In genomic region chr6:56715270-56715666, GRCm38 (mm10) we compare ENCODE assay signal across 8 mouse cellular contexts. TPM values are rescaled to one million over a fixed set of nuclear protein-coding genes. Genes with fewer than 3 reads are reported as not detected.
DNase-seq lines count a peak whose midpoint lies in the region; ATAC-seq and TF ChIP-seq lines count a peak whose summit lies in the region.

No protein-coding gene starts in this region.

- no peaks in the 10 kb centered on the region for H3K27me3 ChIP-seq in heart, embryonic 11.5 days (ENCODE audit: control insufficient read depth, insufficient read depth, low read length)
- peaks cover 5% of the 10 kb centered on the region for H3K27me3 ChIP-seq in G1E (ENCODE audit: insufficient read depth, low read length)
- H3K27me3 ChIP-seq in intestine, postnatal 0 days (replicated peaks; ENCODE audit: control insufficient read depth, insufficient read depth, low read length), result no peaks in the 10 kb centered on the region

- peak overlapping the region; percentile 88 for H3K4me3 ChIP-seq in heart, embryonic 11.5 days (ENCODE audit: low read depth, low read length)
- peak overlapping the region; percentile 88 for H3K4me3 ChIP-seq in G1E (ENCODE audit: low read depth, low read length)
- H3K4me3 ChIP-seq in embryonic fibroblast, embryonic 13.5 days (ENCODE audit: insufficient read depth, low read length), result peak overlapping the region; percentile 91
- peak overlapping the region; percentile 89 for H3K4me3 ChIP-seq in intestine, postnatal 0 days (ENCODE audit: low read depth, low read length)

- DNase-seq in heart, postnatal 10 days, result no peak
- DNase-seq in G1E (ENCODE audit: low spot score), result no peak
- DNase-seq in gastrocnemius, postnatal 14 days, result no peak

- ATAC-seq in heart, embryonic 11.5 days (replicated peaks; ENCODE audit: insufficient number of reproducible peaks, low FRiP score, low TSS enrichment), result 0 out of 2 replicates have a peak, but pooled peaks have one; percentile 22
- no peak for ATAC-seq in G1E (ENCODE audit: extremely low read depth, insufficient number of reproducible peaks, low FRiP score, poor library complexity, severe bottlenecking)
- ATAC-seq in intestine, postnatal 0 days, result no peak
- peak; percentile 14; the same call in 1 of the 2 replicates for ATAC-seq in megakaryocyte, adult 5-6 weeks (ENCODE audit: poor library complexity, severe bottlenecking)
- ATAC-seq in cerebellum, adult (ENCODE audit: insufficient number of reproducible peaks, low FRiP score, low TSS enrichment), result no peak; the same call in 1 of the 2 replicates

- H3K9me3 ChIP-seq in heart, embryonic 11.5 days (replicated peaks; ENCODE audit: control insufficient read depth, low read length), result no peaks in the 10 kb centered on the region
- H3K9me3 ChIP-seq in G1E (replicated peaks), result no peaks in the 10 kb centered on the region
- no peaks in the 10 kb centered on the region for H3K9me3 ChIP-seq in intestine, postnatal 0 days (ENCODE audit: control insufficient read depth)

- H3K4me2 ChIP-seq in heart, embryonic 11.5 days, result peak overlapping the region; percentile 84
- peak overlapping the region; percentile 74 for H3K4me2 ChIP-seq in intestine, postnatal 0 days (replicated peaks; ENCODE audit: low read depth)

- no peak for TF ChIP-seq CTCF in G1E (IDR thresholded peaks at IDR 0.05; ENCODE audit: low read depth, low read length)
- no peak for TF ChIP-seq CTCF in embryonic fibroblast, embryonic 13.5 days (IDR thresholded peaks at IDR 0.05; ENCODE audit: borderline replicate concordance, insufficient read depth, low read length)
- no peak for TF ChIP-seq CTCF in intestine, postnatal 0 days (IDR thresholded peaks at IDR 0.05; ENCODE audit: low read depth)

- peak overlapping the region; percentile 87 for H3K9ac ChIP-seq in heart, embryonic 11.5 days (ENCODE audit: low read depth, low read length)
- H3K9ac ChIP-seq in intestine, postnatal 0 days (ENCODE audit: low read depth, low read length), result peak overlapping the region; percentile 88

- H3K4me1 ChIP-seq in heart, embryonic 11.5 days (ENCODE audit: control insufficient read depth, insufficient read depth, low read length), result peaks cover 4% of the 10 kb centered on the region; the same call in 1 of the 2 replicates
- H3K4me1 ChIP-seq in G1E (ENCODE audit: insufficient read depth, low read depth, low read length), result peaks cover 14% of the 10 kb centered on the region
- no peaks in the 10 kb centered on the region for H3K4me1 ChIP-seq in embryonic fibroblast, embryonic 13.5 days (ENCODE audit: control insufficient read depth, insufficient read depth, low read length)
- peaks cover 3% of the 10 kb centered on the region; the same call in 1 of the 2 replicates for H3K4me1 ChIP-seq in intestine, postnatal 0 days (replicated peaks; ENCODE audit: control insufficient read depth, insufficient read depth, low read length)

- TF ChIP-seq POLR2A in embryonic fibroblast, embryonic 13.5 days (IDR thresholded peaks at IDR 0.05; ENCODE audit: low read depth, low read length), result no peak

- H3K36me3 ChIP-seq in heart, embryonic 11.5 days (ENCODE audit: control insufficient read depth, insufficient read depth, low read length), result no peaks in the 10 kb centered on the region
- H3K36me3 ChIP-seq in G1E (replicated peaks), result peaks cover 4% of the 10 kb centered on the region
- no peaks in the 10 kb centered on the region for H3K36me3 ChIP-seq in intestine, postnatal 0 days (ENCODE audit: control insufficient read depth, insufficient read depth)

- 1% methylated on average over 25 of the region's 25 CpGs for WGBS in heart, embryonic 11.5 days (ENCODE audit: insufficient replicate concordance)
- under 1% methylated on average over 25 of the region's 25 CpGs for WGBS in intestine, postnatal 0 days

- intact Hi-C loops in heart, postnatal 10 days (cut with DNase I), result loop anchor here (2.0 to 10.0 kb wide), 3 partner anchors 82 to 990 kb away; partner anchors contain the start of genes Kbtbd2, Lancl2 and Nt5c3
- intact Hi-C loops in gastrocnemius, postnatal 14 days (cut with DNase I; ENCODE audit: low total_unique reads), result no loop called here

- peak overlapping the region; percentile 91 for H3K27ac ChIP-seq in heart, embryonic 11.5 days (ENCODE audit: low read depth, low read length)
- H3K27ac ChIP-seq in embryonic fibroblast, embryonic 13.5 days (ENCODE audit: insufficient read depth, low read length), result peak overlapping the region; percentile 66
- H3K27ac ChIP-seq in intestine, postnatal 0 days (ENCODE audit: low read depth, low read length), result peak overlapping the region; percentile 96

RNA-seq across cellular contexts. Expression of gene Avl9, which starts 0.6 kb away (rescaled TPM):
- 10.0 and 11.1 TPM in 2 replicates for polyA plus RNA-seq in heart, embryonic 11.5 days (2014; fragmentation: Nextera tagmentation; extraction: Ambion mirVana)
- total RNA-seq in heart, postnatal 10 days (2021), result 1 to 10 TPM; 7.9 to 9.1 TPM
- total RNA-seq in G1E (2014; fragmentation: Nextera tagmentation) (35.0 and 38.1 TPM in 2 replicates), G1E (2017) (42.3 and 44.5 TPM in 2 replicates)
- polyA plus RNA-seq in G1E (2012), result 7.6 and 7.7 TPM in 2 replicates
- 13.2 and 14.8 TPM in 2 replicates for polyA plus RNA-seq in embryonic fibroblast, embryonic 13.5 days (2011; ENCODE audit: insufficient read length, low read depth, missing spikeins)
- 9.6 and 11.8 TPM in 2 replicates for polyA plus RNA-seq in intestine, postnatal 0 days (2015; fragmentation: Nextera tagmentation; extraction: Ambion mirVana)
- 28.8 and 29.5 TPM in 2 replicates for total RNA-seq in megakaryocyte, adult 5-6 weeks (2015)
- 27.3 and 29.8 TPM in 2 replicates for total RNA-seq in megakaryocyte, adult 5-6 weeks (2017)
- 1 to 10 TPM; 3.8 to 4.9 TPM for total RNA-seq in gastrocnemius, postnatal 14 days (2021)

RNA-seq across cellular contexts. Expression of gene Lsm5, which starts 10.8 kb away (rescaled TPM):
- 102 and 103 TPM in 2 replicates for polyA plus RNA-seq in heart, embryonic 11.5 days (2014; fragmentation: Nextera tagmentation; extraction: Ambion mirVana)
- 10 to 100 TPM; 21.5 to 22.2 TPM for total RNA-seq in heart, postnatal 10 days (2021)
- total RNA-seq in G1E (2014; fragmentation: Nextera tagmentation) (23.9 and 27.0 TPM in 2 replicates), G1E (2017) (190 and 193 TPM in 2 replicates)
- polyA plus RNA-seq in G1E (2012), result 0.57 and 1.7 TPM in 2 replicates
- 92.4 and 119 TPM in 2 replicates for polyA plus RNA-seq in embryonic fibroblast, embryonic 13.5 days (2011; ENCODE audit: insufficient read length, low read depth, missing spikeins)
- polyA plus RNA-seq in intestine, postnatal 0 days (2015; fragmentation: Nextera tagmentation; extraction: Ambion mirVana), result 84.9 TPM in 2 replicates
- 96.5 and 109 TPM in 2 replicates for total RNA-seq in megakaryocyte, adult 5-6 weeks (2015)
- total RNA-seq in megakaryocyte, adult 5-6 weeks (2017), result 186 and 198 TPM in 2 replicates
- 10 to 100 TPM; 15.9 to 17.0 TPM for total RNA-seq in gastrocnemius, postnatal 14 days (2021)

Comparison
In these comparisons a context has a peak if more than half of its experiments do, and no peak if none do; other contexts are left out.
1. ATAC-seq: peak in heart, embryonic 11.5 days (single experiment) and megakaryocyte, adult 5-6 weeks (single experiment); none in G1E (single experiment), intestine, postnatal 0 days (single experiment) and cerebellum, adult (single experiment).
2. Peak in every context shown above with its lines, with median percentiles within 50 percentile points of each other: H3K27ac ChIP-seq and H3K4me3 ChIP-seq.